Mouse (Mus musculus): Measurements from ENCODE around the gene Gm4756.
"Not testable (repeated sequence)": the region's sequence is repeated elsewhere in the genome, so short reads cannot be mapped to it uniquely, and the experiment has no call there.

The Gm4756 gene

DNA sequence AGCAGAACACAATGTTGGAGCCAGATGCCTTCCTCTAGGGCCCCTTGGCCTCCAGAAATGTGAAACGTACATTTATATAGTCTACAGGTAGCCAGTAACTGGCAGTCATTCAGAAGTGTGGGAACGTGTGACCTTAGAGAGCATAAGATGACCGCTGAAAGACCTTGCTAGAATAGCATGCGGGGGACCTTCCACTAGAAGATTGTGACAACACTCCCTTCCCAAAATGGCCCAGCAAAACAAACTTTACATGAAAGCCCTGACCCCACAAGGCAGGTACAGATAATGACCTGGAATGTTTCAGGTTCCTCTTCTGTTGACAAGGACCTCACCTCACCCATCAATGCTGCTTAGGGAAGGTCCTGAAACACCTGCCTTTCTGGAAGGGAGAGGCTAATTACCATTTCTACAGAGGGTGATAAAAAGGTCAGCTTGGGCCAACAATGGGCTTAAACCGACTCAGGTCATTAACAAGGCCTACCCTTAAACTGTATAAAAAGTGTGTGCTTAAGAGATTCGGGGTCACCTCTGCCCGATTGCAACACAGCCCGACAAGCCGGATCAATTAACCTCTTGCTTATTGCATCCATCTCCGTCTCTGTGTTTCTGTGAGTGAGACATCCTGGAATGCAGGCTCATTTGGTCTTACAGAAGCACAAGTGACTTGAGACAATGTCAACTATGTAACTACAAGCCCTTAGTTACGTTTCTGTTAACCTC is at the start of gene Gm4756:
Gene Gm4756, minus strand, starts transcription at position 51 of the 720 bp plus-strand sequence.
- DNase-seq = no peak

DNA sequence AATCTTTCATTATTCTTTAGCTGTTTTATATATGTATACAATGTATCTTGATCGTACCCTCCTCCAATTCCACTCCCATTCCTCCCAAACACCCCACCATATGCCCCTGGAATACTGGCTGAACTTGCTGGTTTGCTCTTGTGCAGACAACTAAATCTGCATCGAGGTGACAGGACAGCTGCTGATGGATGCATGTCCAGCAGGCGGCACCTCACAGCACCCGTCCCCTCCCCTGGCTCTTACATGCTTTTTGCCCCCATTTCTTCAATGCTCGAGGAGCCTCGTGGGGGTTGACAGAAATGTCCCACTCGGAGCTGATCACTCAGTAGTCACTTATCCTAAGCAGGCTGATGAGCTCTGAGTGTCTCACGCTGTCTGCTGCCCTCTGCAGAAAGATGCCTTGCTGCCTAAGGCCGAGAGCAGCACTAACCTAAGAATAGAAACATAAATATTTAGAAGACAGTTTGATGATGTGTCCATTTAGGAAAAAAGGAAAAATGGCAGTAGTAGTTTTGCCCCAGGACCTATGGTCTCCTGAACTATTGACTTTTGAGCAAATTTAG is 45.5 kb upstream of the Gm4756 start:
- no peak for DNase-seq

DNA sequence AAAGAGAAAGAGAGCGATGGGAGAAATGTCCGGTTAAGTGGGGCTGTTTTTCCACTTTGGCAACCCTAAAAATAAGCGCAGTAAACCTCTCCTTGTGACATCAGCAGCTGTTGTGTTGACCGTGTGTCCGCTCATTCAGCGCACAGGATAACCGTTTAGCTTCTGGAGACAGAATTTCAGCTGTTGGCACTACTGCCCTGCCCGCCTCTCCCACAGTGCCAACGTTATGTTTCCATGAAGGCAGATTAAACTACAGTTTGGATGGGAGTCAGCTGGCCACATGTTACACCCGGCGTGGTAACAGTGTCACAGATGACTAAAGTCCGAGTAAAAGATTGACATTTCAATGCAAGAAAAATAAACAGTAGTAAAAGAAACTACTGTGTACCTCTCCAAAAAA is 45.0 kb upstream of the Gm4756 start:
- no peak for DNase-seq

DNA sequence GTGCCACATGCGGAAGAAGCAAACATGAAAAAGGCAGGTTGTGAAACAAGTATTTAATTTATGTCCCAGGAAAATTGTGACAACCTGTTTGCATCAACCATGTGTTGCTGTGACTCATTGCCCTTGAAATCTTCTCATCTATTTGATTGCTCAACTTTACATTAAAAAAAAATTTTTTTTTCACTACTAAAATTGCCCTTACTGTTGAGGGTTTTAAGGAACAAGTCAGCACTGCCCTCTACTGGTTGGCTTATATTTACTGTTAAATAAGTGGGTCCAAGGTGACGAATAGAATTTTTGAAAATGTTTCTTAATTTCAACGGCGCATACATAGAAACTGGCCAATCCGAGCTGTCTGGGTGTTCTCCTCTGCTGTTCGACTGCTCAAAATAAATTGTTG is 44.4 kb upstream of the Gm4756 start:
- DNase-seq = no peak

DNA sequence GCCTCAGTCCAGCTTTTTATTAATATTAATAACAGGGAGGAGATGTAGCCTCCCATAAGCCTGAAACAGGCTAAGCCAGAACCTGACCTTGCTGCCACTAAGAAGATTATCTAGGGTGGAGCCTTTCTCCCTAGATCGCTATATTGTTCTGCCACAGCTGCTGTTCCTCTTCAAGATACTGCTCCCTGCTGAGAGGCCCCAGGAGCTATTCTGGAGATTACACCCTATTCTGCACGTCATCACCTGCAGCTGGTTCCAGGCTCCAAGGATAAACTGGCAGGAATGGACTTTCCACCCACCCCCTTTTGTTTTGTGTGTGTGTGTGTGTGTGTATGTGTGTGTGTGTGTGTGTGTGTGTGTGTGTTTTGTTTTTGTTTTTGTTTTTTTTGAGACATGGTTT is 38.8 kb upstream of the Gm4756 start:
- not testable (repeated sequence) for DNase-seq

DNA sequence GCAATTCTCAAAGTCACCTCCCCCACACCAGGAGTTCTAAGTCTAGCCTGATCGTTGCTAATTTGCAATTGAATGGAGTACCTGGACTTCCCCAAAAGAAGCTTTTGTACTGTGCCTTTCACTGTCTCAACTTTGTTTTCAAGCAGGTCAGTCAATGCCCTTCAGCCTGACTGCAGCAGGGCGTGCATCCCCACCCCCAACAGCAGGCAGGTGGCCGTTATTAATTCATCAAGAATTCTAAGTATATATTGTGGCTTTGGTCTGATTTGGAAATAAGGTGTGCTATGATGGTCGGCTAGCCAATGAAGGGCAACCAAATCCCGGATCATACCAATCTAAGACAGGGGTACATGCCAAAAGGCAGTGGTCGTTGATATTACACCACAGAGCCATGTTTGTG is 38.3 kb upstream of the Gm4756 start:
- DNase-seq = not testable (repeated sequence)

DNA sequence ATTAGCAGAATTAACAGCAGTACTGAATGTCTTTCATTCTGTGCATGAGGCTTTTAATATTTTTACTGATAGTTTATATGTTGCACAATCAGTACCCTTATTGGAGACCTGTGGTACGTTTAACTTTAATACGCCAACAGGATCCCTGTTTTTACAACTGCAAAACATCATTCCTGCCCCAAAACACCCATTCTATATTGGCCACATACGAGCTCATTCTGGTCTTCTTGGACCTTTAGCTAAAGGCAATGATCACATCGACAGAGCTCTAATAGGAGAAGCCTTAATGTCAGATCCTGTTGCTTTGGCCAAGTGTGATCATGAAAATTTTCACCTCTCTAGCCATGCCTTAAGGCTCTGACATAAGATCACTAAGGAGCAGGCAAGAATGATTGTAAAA is 37.1 kb upstream of the Gm4756 start:
- not testable (repeated sequence) for DNase-seq

DNA sequence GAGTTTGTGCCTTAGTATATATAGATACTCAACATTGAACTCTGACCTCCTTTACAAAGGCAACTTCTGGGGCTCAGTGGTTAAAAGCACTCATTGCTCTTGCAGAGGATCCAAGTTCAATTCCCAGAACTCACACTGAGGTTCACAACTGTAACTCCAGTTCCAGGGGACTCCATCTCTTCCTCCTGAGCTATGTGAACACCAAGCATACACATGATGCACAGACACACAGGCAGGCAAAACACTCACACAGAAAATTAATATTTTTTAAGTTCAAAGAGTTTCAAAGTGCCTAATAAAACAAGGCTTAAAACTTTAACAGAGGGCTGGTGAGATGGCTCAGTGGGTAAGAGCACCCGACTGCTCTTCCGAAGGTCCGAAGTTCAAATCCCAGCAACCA is 34.2 kb upstream of the Gm4756 start:
- no peak for DNase-seq

DNA sequence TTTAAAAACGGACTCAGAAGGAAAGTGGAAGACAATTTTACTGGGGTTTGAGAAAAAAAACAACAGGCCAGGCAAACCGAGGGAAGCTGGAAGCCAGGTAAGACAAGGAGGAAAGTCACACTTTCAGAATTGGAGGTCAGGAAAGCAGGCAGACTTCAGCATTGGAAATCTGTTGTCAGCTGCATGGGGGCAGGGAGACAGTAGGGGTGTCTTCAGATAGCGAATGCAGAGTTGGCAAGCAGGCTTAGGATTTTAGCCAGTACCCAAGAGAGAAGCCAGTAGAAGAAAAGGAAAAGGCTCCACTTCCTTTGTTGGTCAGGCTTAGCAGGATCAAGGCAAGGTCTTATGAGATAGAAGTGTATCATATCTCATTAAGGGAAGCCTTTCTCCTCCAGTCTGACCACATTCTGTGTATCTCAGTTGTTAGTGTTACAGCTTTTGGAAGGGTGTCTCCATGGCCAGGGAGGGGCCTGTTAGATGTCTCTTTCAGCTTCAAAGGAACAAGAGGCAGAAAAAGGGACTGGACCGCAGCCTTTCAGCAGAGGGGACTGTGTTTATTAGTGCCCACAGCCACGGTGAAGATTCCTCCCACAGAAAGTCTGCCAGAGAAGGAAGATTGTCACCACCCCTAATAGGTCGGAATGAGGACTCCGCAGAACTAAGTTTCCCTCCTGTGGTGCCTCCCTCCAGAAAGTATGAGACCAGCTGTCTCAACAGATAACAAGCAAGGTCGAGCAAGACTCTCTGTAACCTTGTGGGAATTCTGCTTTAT is 33.2 kb upstream of the Gm4756 start:
- DNase-seq = no peak

DNA sequence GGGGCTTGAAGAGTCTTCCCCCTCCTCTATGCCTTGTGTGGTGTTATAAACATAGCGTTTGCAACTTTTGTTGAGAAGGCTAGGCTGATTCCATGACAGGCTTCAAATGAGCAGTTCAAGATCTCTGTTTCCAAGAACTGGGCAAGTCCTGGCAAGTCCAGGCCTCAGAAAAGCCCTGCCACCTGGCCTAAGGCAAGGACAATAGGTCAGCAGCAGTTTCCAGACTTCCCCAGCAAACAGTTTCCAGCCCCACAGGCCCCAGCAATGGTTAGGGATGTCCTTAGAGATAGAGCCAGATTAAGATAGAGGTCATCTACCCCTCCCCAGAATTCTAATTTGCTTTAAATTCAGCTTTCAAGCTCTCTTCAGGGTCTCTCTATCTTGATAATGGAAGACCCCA is 32.5 kb upstream of the Gm4756 start:
- DNase-seq = no peak

DNA sequence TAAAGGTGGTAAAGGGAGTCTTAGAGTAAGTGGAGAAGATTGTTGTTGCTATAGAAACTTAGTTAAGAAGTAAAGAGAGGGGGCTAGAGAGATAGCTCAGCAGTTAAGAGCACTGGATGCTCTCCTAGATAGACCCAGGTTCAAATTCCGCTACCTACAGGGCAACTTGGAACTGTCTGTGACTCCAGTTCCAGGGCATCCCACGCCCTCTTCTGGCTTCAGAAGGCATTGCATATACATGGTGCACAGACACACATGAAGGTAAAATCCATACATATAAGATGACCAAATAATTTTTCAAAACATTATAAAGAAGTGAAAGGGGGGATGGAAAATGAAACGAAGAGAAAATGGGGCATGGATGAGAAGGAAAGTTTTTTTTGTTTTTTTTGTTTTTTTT is 30.2 kb upstream of the Gm4756 start:
- no peak for DNase-seq

DNA sequence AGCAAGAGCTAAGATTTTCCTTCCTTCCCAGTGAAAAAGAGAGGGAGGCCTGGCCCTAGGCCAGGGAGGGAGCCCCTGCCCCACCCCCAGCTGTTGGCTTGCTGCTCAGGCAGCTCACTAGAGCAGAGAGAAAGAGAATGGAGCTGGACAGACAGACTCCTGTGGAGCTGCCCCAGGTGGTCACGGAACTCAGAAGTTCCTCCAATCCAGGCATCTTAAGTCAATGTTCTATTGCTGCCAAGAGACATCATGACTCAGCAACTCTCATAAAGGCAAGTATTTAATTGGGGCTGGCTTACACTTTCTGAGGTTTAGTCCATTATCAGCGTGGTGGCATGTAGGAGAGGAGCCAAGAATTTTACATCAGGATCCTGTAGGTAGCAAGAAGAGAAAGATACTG is 25.4 kb upstream of the Gm4756 start:
- no peak for DNase-seq

DNA sequence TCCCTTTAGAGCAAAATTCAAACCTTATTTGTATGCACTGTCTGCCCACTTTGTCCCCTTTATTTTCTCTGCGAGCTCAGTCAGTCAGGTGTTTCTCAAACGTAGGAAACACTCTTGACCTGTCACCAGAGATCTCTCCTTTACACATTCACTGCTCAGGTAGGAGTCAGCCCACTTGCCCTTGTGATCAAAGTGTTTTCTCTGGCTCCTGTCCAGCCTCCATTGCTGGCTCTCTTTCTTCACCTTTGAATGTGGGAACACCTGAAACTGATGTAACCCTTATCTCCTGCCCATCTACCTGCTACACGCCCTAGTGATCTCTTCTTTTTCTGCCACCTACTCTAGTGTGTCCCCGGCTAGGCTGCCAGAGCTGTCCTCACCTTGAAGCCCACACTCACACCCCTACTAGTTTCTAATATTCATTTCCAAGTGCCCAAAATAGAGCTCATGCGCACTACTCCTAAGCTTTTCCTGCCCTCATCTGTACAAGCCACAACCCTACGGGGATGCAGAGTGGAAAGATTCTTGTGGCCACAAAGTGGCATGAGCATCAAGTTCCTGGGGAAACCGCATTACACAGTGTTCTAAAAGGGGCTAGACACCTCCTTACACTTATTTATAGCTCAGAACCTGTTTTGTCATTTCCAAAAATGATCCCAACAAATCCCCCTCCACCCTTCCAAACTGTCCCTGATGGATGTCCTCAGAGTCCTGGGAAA is 24.8 kb upstream of the Gm4756 start:
- DNase-seq = no peak

DNA sequence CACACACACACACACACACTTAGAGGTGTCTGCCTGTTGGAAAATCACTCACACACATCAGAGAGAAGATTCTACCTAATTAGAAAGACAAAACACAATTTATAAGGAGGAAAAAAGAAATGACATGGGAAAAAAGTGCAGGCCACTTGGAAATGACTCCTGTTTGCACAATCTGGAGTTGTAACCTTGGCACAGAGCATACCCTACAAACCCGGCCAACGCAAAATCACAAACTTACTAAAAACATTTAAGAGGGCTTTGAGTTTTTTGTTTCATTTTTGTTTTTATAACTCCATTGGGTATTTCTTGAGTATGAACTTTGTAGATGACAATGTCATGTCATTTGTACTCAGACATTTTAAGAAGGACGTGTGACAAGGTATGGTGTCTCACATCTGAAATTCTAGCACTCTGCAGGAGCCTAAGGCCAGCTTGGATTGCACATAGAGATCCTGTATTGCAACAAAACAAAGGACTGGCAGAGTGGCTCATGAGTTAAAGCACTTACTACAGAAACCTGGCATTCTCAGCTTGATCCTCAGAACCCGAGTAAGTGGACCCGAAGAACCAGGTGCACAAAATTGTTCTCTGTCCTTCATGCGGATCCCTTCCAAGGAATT is 22.2 kb upstream of the Gm4756 start:
- no peak for DNase-seq

DNA sequence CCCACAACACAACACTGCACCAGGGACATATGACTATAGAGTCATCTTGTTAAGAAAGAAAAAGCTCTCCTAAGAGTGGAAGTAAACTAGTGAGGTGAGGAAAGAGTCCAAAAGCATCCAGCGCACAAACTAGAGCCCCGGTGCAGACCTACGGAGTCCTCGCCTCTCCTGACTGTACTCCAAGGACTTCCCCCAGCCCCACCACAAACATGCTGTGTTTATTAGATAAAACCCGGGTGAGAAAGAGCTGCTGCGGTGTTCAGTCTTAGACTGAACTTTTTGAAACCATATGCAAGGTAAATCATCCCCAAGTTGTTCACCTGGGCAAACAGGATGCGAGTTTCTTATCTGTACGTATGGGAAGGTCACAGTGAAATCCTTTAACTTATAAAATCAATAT is 21.5 kb upstream of the Gm4756 start:
- DNase-seq = no peak

DNA sequence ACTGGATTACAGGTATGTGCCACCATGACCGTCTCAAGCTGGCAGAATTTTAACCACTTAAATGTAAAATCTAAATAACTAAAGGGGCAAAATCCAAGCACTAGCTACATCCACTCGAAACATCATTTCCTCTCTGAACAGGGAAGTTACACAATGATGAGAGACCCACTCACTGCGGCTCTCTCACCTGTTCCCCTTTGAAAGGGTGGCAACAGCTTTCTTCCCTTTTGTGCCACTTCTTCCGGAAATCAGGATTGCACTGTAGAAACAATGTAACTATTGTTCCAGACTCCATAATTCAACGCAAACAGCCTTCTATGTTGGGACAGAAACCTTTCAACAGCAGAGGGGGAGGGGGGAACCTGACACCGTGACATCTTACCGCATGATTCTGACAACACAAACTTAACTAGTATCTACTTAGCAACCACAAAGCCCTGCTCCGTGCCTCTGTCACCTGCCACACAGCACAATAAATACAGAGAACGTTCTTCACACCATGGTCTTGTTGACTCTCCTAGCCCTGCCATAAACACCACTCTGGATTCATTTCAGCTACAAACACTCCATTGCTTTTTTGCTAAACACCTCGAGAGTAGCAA is 18.5 kb upstream of the Gm4756 start:
- DNase-seq = no peak

DNA sequence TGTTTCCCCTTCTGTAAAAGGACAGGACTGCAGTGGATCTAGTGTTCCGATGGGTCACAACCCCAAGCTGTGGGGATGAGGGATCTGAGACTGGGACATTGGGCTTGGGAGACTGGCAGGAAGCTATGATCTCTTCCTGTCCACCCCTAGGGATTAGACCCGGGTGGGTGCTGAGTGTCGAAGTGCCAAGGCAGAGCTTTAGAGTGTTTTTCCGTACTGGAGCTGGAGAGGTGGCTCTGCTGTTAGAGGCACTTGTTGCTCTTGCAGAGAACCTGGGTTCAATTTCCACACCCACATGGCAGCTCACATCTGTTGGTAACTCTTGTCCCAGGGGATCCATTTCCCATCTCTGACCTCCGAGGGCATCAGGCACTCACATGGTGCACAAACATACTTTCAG is 16.6 kb upstream of the Gm4756 start:
- DNase-seq = no peak

DNA sequence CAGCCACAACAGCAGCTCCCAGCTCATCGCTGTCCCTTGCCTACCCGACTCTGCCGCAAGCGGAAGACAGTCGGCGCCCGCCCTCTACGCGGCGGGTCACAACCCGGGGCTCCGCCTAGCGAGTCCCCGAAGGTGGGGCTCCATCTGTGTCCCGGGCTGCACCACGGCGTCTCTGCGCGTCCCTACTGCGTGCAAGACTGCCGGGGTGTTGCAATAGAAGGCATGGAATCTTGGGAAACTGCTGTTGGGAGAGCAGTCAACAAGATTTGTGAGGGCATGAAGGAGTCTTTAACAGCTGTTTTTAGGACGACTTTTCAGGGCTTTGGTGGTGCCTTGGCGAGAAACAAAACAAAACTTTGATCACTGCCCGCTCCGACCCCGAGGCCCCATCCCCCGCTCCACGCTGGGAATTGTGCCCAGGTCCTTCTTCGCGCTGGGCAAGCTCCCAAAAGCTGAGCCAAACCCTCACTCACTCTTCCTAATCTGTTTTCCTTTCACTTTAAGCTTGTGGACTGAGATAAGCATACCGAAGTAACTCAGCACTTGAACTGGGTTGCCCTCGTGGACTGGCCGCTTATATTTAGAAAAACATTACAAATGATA is 15.4 kb upstream of the Gm4756 start, which contains the start of gene Dhrs7:
Gene Dhrs7, minus strand, starts transcription at position 175 of the 603 bp plus-strand sequence.
- DNase-seq = peak; percentile 85

DNA sequence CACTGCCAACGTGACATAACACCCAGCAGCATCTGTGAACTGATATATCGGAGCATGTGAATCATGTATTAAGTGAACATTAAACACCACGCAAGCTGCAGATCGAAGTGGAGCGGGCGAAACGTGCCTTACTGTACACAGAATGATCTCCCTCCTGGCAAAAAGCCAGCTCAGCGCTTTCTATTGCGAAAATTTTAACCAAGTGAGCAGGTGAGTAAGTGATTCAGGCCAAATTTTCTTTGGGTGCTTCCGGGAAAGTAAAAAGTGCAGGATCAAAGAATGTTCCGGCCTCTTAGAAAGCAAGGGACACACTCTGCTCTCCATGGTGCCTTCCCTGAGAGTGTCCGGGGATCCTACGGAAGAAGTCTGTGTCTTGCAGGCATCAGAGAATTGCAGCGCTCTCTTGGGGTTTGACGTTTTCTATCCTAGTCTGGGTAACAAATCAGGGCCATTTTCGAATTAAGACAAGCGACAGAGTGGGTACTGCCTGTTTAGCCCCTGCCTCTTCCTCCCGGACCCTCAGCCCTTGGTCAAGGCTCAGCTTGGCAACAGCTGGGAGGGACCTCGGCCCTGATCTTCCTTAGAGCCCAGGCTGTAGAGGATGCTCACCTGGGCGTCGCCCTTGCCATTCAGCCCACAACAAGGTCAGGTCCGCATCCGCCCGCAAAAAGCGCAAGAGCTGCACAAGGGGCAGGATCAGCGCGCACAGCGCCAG is 14.7 kb upstream of the Gm4756 start:
- DNase-seq = no peak

DNA sequence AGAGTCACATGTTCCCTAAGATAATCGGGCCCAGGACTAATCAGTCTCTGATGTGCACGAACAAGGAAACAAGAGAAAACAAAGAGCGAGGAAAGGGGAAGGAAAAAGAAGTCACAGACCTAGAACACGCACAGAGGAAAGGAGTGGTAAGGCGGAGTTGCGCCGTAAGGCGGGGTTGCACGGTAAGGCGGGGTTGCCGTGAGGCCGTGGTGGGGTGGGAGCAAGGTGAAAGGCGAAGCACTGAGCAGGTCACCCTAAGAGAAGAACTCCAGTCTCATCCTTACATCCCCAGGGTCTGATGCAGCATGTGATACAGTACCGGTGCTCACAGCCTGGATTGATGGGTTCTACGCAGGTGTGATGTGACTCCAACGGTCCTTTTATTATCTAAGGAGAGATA is 6.3 kb upstream of the Gm4756 start:
- no peak for DNase-seq

DNA sequence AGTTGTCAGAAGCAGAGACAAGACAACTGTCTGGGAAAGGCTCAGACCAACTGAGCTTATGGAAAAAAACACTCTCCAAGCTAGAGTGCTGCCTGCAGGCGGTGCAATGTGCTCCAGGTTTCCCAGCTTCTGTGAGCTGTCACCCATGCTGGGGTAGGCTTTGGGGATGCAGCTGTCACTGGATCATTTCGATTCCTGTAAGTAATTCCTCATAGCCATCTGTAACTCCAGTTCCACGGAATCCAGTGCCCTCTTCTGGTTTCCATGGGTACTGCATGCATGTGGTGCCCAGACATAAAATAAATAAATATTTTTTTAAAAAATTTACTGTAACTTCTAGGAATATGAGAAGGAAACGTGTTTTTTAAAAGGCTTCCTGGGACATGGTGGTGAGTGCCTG is 5.2 kb upstream of the Gm4756 start:
- DNase-seq = peak; percentile 74

Measured in layer of hippocampus, adult 9-11 months (tissue).